Mouse (Mus musculus) stomach, embryonic 14.5 days (tissue): ENCODE measurements at regions not wholly inside any gene's neighbourhood (a gene's known extent, or its start where the extent isn't known, plus 50 kb on each side); places are given as distances from the start of the nearest gene placed in this dataset.
A peak's percentile ranks its signal among the peaks of the same experiment; 100 is the strongest.

Experiments used
- ATAC-seq: fragments of 200-750 bp; cut with Nextera tagmentation; 2 replicates; pipeline ENCODE4 v1.8.0; 2017; ENCODE audit warnings: low read depth, moderate TSS enrichment; ENCODE audit not compliant: insufficient number of reproducible peaks, insufficient read depth, low FRiP score
- H3K27ac ChIP-seq: fragments of 300-500 bp; sonication (generic); 2 replicates; pipeline ENCODE4 v1.5.1; 2014; ENCODE audit warnings: mild to moderate bottlenecking, low read length, moderate library complexity, mixed read lengths
- H3K27me3 ChIP-seq: fragments of 300-500 bp; sonication (generic); 2 replicates; pipeline ENCODE4 v1.6.1; 2014; ENCODE audit warnings: low read length, control low read depth, mixed read lengths; ENCODE audit not compliant: control insufficient read depth, insufficient read depth
- H3K36me3 ChIP-seq: fragments of 300-500 bp; sonication (generic); 2 replicates; pipeline ENCODE4 v1.6.1; 2014; ENCODE audit warnings: mild to moderate bottlenecking, control low read depth, low read length, moderate library complexity, mixed read lengths; ENCODE audit not compliant: control insufficient read depth, insufficient read depth
- H3K4me1 ChIP-seq: fragments of 300-500 bp; sonication (generic); 2 replicates; pipeline ENCODE4 v1.6.1; 2014; ENCODE audit warnings: low read length, control low read depth, mixed read lengths; ENCODE audit not compliant: control insufficient read depth, insufficient read depth
- H3K4me2 ChIP-seq: fragments of 300-500 bp; sonication (generic); replicated peaks from 2 replicates; pipeline ENCODE4 v1.6.1; 2014; ENCODE audit warnings: low read depth, low read length, control low read depth
- H3K4me3 ChIP-seq: fragments of 300-500 bp; sonication (generic); 2 replicates; pipeline ENCODE4 v1.5.1; 2014; ENCODE audit warnings: low read depth, low read length, control low read depth
- H3K9ac ChIP-seq: fragments of 300-500 bp; sonication (generic); replicated peaks from 2 replicates; pipeline ENCODE4 v1.6.1; 2014; ENCODE audit warnings: low read depth, mild to moderate bottlenecking, control low read depth, low read length, moderate library complexity, mixed read lengths
- H3K9me3 ChIP-seq: fragments of 300-500 bp; sonication (generic); 2 replicates; pipeline ENCODE4 v1.6.1; 2016; ENCODE audit warnings: low read depth, low read length, control low read depth; ENCODE audit not compliant: control insufficient read depth
- WGBS: fragments of 180-500 bp; shearing (Covaris S2); extraction: QIAGEN DNeasy Blood & Tissue Kit; methylation state at CpG from one replicate; pipeline ENCODE4 v1.1.7; 2014; 5-methylcytosine and 5-hydroxymethylcytosine counted together

DNA sequence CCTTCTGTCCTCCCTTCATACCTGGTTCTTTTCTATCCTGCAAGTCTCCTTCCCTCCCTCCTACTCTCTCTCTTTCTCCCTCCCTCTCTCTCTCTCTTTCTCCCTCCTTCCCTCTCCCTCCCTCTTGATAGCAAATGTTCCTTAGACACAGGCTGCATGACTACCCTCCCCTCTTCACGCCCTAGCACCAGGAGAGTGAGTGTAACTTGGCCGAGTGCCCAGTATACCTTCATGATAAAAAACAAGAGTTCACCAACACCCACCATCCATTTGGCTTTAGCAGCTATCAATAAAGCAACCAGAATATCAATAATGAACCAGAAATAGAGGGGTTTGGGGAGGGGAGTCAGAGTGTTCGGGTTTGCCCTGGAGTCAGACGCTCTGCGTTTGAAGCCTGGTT lies 90.4 kb downstream of the Tmx1 start:
- Histone ChIP-seq H3K27ac (peak overlapping the region; percentile 27; the same call in 1 of the 2 replicates), H3K9ac (no peak overlapping the region), H3K9me3 (no peaks in the 10 kb centered on the region), H3K27me3 (no peaks in the 10 kb centered on the region), H3K4me3 (no peak overlapping the region), H3K36me3 (no peaks in the 10 kb centered on the region), H3K4me2 (no peak overlapping the region), H3K4me1 (peaks cover 23% of the 10 kb centered on the region)
- 36% methylated on average over 5 of the region's 5 CpGs for WGBS
- peak; percentile 73; the same call in 1 of the 2 replicates for ATAC-seq

DNA sequence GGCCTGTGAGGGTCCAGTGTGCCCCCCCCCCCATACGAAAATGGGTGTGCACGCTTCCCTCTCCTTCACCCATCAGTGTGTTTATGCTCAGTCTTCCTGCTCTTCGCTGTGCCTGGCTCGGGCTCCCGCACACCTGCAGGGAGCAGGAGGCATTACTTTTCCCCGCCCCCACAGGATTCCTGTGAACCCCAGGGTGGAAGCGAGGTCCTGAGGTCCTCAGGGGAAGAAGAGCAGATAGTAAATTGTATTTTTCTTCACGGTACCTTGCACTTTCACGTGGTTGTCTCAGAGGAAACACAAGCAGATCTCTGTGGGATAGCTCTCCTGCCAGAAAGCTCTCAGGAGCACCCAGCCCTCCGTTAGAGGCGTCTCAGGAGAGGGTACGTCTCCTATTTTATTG lies 91.4 kb downstream of the Tmx1 start:
- H3K36me3 ChIP-seq: no peaks in the 10 kb centered on the region
- ATAC-seq: no peak
- 0 out of 2 replicates have a peak overlapping the region, but pooled peaks have one; percentile 12 for H3K4me2 ChIP-seq
- H3K4me1 ChIP-seq: peaks cover 23% of the 10 kb centered on the region
- H3K27me3 ChIP-seq: no peaks in the 10 kb centered on the region
- H3K9ac ChIP-seq: no peak overlapping the region
- 19% methylated on average over 12 of the region's 12 CpGs for WGBS
- no peaks in the 10 kb centered on the region for H3K9me3 ChIP-seq
- H3K27ac ChIP-seq: peak overlapping the region; percentile 67; the same call in 1 of the 2 replicates
- no peak overlapping the region for H3K4me3 ChIP-seq

DNA sequence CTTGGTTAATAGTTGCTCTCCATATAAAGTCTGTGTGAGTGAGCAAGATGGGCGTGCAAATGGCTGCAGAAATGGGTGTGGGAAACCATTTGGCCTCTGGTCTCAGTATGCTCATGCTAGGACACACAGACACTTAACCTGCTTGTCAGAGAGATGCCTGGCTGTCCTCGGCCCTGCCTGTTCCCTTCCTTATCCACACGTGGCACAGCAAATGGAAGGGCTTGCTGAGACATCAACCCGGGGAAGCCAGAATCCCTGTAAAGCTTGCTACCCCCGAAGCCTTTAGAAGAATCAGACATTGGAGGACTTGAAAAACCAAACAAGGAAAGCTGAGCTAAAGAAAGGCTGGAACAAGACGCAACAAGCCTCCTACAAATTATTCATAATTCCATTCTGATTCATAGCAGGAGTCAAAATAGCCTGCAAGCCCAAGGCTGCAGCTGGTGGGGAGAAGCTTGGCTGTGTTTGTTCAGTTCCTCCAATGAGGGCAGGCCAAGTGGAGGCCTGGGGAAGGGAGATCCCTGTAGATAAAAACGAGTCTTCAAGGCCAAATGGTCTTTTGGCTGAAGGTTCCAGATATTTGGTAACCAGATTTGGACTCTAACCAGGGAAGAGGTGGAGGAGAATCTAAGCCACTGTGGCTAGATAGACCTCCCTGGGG lies 92.1 kb downstream of the Tmx1 start:
- no peaks in the 10 kb centered on the region for H3K9me3 ChIP-seq
- no peaks in the 10 kb centered on the region for H3K36me3 ChIP-seq
- no peak overlapping the region for H3K9ac ChIP-seq
- ATAC-seq: no peak
- no peak overlapping the region for H3K4me3 ChIP-seq
- peaks cover 23% of the 10 kb centered on the region for H3K4me1 ChIP-seq
- H3K4me2 ChIP-seq: no peak overlapping the region
- peak overlapping the region; percentile 67; the same call in 1 of the 2 replicates for H3K27ac ChIP-seq
- H3K27me3 ChIP-seq: no peaks in the 10 kb centered on the region
- 43% methylated on average over 7 of the region's 7 CpGs for WGBS

DNA sequence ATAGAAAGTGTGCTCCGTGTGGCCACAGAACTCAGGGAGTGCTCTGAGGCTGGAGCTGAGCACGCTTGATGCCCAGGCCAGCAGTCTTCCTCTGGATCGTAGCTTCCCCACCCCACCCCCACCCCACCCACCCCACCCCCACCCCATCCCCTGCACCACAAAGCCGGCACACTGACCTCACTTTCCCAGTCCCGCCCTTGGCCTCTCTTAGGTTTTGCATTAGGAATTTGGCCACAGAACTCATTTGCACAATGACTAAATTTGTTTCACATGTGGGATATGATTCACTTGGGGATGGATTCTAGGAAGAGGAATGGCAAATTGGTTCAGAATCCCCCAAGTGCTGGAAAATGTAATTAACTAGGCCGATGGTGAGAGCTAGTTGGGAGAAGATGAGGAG lies 94.3 kb downstream of the Tmx1 start:
- no peak for ATAC-seq
- H3K9ac ChIP-seq: no peak overlapping the region
- 67% methylated on average over 6 of the region's 6 CpGs for WGBS
- H3K4me1 ChIP-seq: peaks cover 23% of the 10 kb centered on the region
- no peak overlapping the region for H3K4me2 ChIP-seq
- no peak overlapping the region for H3K27ac ChIP-seq
- no peak overlapping the region for H3K4me3 ChIP-seq
- no peaks in the 10 kb centered on the region for H3K36me3 ChIP-seq
- no peaks in the 10 kb centered on the region for H3K9me3 ChIP-seq
- H3K27me3 ChIP-seq: no peaks in the 10 kb centered on the region

DNA sequence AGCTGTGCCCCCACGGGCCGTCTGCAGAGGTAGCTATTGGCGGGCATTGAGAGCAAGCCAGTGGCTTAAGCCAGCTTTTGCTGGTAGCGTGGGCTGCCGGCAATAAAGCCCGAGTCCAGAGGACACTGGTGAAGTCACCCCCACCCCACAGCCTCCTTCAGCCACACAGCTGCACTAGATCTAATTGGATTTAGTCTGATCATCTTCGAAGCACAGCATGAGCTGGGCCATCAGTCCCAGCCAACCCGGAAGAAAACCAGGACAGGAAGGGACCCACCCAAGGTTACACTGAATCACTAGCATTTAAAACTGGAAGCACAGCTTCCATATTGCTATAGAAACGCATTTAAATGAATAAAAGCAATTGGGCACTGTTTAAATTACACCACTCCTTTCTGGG lies 96.4 kb downstream of the Tmx1 start:
- H3K9ac ChIP-seq: no peak overlapping the region
- H3K36me3 ChIP-seq: no peaks in the 10 kb centered on the region
- 81% methylated on average over 9 of the region's 9 CpGs for whole genome bisulfite sequencing
- ATAC-seq: no peak
- no peak overlapping the region for H3K4me3 ChIP-seq
- peaks cover 10% of the 10 kb centered on the region; the same call in 1 of the 2 replicates for H3K4me1 ChIP-seq
- no peaks in the 10 kb centered on the region for H3K9me3 ChIP-seq
- H3K4me2 ChIP-seq: no peak overlapping the region
- no peaks in the 10 kb centered on the region for H3K27me3 ChIP-seq
- H3K27ac ChIP-seq: no peak overlapping the region

DNA sequence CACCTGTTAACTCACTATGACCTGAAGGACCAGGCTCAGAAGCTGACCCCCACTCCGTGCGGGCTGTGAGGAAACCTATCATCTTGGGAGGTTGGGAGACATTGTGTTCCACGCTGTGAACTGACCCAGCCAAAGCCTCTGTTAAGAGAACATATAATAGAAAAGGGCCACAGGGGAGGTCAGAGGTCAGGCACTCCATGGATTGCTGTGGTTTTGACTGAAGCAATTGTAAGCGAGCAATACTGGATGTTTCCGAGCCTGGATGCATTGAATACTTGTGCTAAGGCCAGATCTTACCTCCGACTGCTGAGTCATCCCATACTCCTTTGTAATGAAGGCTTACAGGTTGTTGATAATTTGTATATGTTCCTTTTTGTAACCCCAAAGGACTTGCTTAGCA lies 101.0 kb downstream of the Tmx1 start:
- Histone ChIP-seq H3K4me1 (0 out of 2 replicates have a peak, but pooled peaks cover 4% of the 10 kb centered on the region), H3K9me3 (no peaks in the 10 kb centered on the region), H3K9ac (no peak overlapping the region), H3K27me3 (no peaks in the 10 kb centered on the region), H3K4me3 (no peak overlapping the region), H3K4me2 (no peak overlapping the region), H3K27ac (no peak overlapping the region), H3K36me3 (no peaks in the 10 kb centered on the region)
- ATAC-seq: no peak
- WGBS: 81% methylated on average over 6 of the region's 6 CpGs

DNA sequence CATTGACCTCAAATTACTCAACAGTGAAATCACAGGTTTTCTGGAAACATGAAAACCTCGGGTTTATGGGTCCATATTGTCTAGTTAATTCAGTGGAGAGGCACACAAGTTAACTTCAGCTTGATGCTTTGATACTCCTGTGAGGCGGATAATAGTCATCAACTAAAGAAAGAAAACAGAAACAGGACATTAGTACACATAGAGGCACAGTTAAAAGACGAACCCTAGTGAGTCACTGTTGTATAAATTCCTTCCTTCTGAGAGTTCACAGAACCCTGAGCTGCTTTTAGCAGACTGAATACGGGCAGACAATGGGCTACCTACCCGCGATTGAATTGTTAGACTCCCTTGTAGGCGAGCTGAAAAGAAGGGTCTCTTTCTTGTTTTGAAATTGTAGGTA lies 101.7 kb downstream of the Tmx1 start:
- WGBS: 57% methylated on average over 7 of the region's 7 CpGs
- Histone ChIP-seq H3K36me3 (no peaks in the 10 kb centered on the region), H3K4me1 (0 out of 2 replicates have a peak, but pooled peaks cover 4% of the 10 kb centered on the region), H3K4me3 (no peak overlapping the region), H3K9ac (no peak overlapping the region), H3K4me2 (no peak overlapping the region), H3K27me3 (no peaks in the 10 kb centered on the region), H3K27ac (no peak overlapping the region), H3K9me3 (no peaks in the 10 kb centered on the region)
- no peak for ATAC-seq

DNA sequence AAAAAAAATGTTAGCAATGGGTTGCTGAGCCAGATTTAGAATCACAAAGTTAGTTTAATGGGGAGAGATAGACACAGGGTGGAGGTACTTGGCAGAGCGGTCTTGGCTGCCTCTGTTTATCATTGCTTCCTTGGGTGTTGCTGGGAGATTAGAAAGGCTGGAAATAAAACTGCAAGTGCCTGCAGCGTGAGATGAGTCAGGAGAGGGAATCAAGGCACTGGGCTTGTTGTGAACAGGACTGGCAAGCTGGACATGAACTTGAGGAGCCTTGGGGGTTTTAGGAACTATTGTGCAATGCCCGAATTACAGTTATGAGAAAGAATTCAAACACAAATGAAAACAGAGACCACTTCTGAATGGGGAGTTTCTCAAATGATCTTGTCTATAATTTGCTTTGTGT lies 102.8 kb downstream of the Tmx1 start:
- Histone ChIP-seq H3K27ac (no peak overlapping the region), H3K4me1 (0 out of 2 replicates have a peak, but pooled peaks cover 4% of the 10 kb centered on the region), H3K4me2 (no peak overlapping the region), H3K9me3 (no peaks in the 10 kb centered on the region), H3K9ac (no peak overlapping the region), H3K4me3 (no peak overlapping the region), H3K27me3 (no peaks in the 10 kb centered on the region), H3K36me3 (no peaks in the 10 kb centered on the region)
- 59% methylated on average over 3 of the region's 3 CpGs for WGBS
- ATAC-seq: no peak

DNA sequence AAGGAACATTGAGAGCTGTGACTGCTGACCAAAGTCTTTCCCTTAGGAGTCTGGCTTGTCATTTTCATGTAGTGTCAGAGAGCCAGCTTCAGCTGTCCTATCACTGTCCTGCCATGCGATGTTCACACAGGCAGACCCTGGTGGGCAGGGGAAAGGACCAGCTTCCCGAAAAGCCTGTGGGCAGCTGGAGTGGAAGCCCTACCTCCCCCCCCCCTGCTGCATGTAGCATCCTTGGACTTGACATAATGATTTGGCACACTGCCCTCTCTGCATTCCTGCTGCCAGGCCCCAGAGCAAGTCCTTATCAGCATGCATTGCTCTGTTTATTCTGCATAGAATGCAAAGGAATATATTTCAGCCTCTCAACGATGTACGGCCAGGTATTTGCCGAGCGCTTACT lies 103.9 kb downstream of the Tmx1 start:
- H3K4me1 ChIP-seq: 0 out of 2 replicates have a peak, but pooled peaks cover 4% of the 10 kb centered on the region
- H3K9ac ChIP-seq: no peak overlapping the region
- ATAC-seq: no peak
- H3K4me3 ChIP-seq: no peak overlapping the region
- no peak overlapping the region for H3K27ac ChIP-seq
- H3K4me2 ChIP-seq: no peak overlapping the region
- H3K36me3 ChIP-seq: no peaks in the 10 kb centered on the region
- no peaks in the 10 kb centered on the region for H3K27me3 ChIP-seq
- no peaks in the 10 kb centered on the region for H3K9me3 ChIP-seq
- WGBS: 55% methylated on average over 6 of the region's 6 CpGs
